Mouse (Mus musculus) forebrain, embryonic 11.5 days (tissue): Measurements from ENCODE around the gene Dnajc2. TPM values are rescaled to one million over a fixed set of nuclear protein-coding genes. Genes with fewer than 3 reads are reported as not detected.

Source experiments
- ATAC-seq: fragments of 200-750 bp; cut with Nextera tagmentation; replicated peaks from 2 replicates; pipeline ENCODE4 v1.8.0; 2017; ENCODE audit warnings: moderate TSS enrichment; ENCODE audit not compliant: low FRiP score
- DNase-seq: peaks from one replicate; pipeline ENCODE4 v3.0.0-alpha.2; 2017; ENCODE audit warnings: low spot score
- H3K27ac ChIP-seq: fragments of 300-500 bp; sonication (generic); 2 replicates; pipeline ENCODE4 v1.5.1; 2014; ENCODE audit warnings: low read depth, low read length
- H3K27me3 ChIP-seq: fragments of 300-500 bp; sonication (generic); 2 replicates; pipeline ENCODE4 v1.6.1; 2014; ENCODE audit warnings: mild to moderate bottlenecking, low read length, mixed read lengths; ENCODE audit not compliant: control insufficient read depth, insufficient read depth
- H3K36me3 ChIP-seq: fragments of 300-500 bp; sonication (generic); 2 replicates; pipeline ENCODE4 v1.6.1; 2014; ENCODE audit warnings: mild to moderate bottlenecking, low read length, moderate library complexity, mixed read lengths; ENCODE audit not compliant: control insufficient read depth, insufficient read depth
- H3K4me1 ChIP-seq: fragments of 300-500 bp; sonication (generic); replicated peaks from 2 replicates; pipeline ENCODE4 v1.6.1; 2014; ENCODE audit warnings: low read length, mixed read lengths; ENCODE audit not compliant: control insufficient read depth, insufficient read depth
- H3K4me2 ChIP-seq: fragments of 300-500 bp; sonication (generic); 2 replicates; pipeline ENCODE4 v1.6.1; 2014; ENCODE audit warnings: low read depth, mild to moderate bottlenecking, low read length, moderate library complexity, mixed read lengths; ENCODE audit not compliant: severe bottlenecking
- H3K4me3 ChIP-seq: fragments of 300-500 bp; sonication (generic); 2 replicates; pipeline ENCODE4 v1.5.1; 2014; ENCODE audit warnings: low read depth, low read length
- H3K9ac ChIP-seq: fragments of 300-500 bp; sonication (generic); 2 replicates; pipeline ENCODE4 v1.6.1; 2014; ENCODE audit warnings: low read length
- H3K9me3 ChIP-seq: fragments of 300-500 bp; sonication (generic); 2 replicates; pipeline ENCODE4 v1.6.1; 2016; ENCODE audit warnings: low read length, mixed read lengths; ENCODE audit not compliant: control insufficient read depth
- WGBS: fragments of 180-500 bp; shearing (Covaris S2); extraction: QIAGEN DNeasy Blood & Tissue Kit; methylation state at CpG from one replicate; pipeline ENCODE4 v1.1.7; 2014; 5-methylcytosine and 5-hydroxymethylcytosine counted together
- polyA plus RNA-seq: library from polyadenylated mRNA; unstranded; fragments of >200 nt; fragmentation: Nextera tagmentation; extraction: Ambion mirVana; gene quantifications from 2 replicates; pipeline ENCODE4 v1.2.1, GENCODE M21; 2014

Dnajc2 gene
- 102 TPM in 2 replicates for polyA plus RNA-seq

GRCm38 (mm10) chr5:21785053-21785452 lies at the start of gene Dnajc2, which contains the start of gene Psmc2:
Gene Dnajc2, minus strand, starts transcription at chr5:21785251.
Gene Psmc2, plus strand, starts transcription at chr5:21785283.
- Histone ChIP-seq H3K36me3 (peaks cover 11% of the 10 kb centered on the region; the same call in 1 of the 2 replicates), H3K9me3 (no peaks in the 10 kb centered on the region), H3K4me3 (peak within 1 kb of the TSS; percentile 90), H3K27me3 (no peaks in the 10 kb centered on the region), H3K9ac (peak within 1 kb of the TSS; percentile 84), H3K4me2 (peak within 1 kb of the TSS; percentile 89), H3K4me1 (peaks cover 4% of the 10 kb centered on the region; the same call in 1 of the 2 replicates), H3K27ac (peak within 1 kb of the TSS; percentile 81)
- ATAC-seq (peak; percentile 95), DNase-seq (peak; percentile 94)
- WGBS, result under 1% methylated on average over 36 of the region's 37 CpGs

DNA sequence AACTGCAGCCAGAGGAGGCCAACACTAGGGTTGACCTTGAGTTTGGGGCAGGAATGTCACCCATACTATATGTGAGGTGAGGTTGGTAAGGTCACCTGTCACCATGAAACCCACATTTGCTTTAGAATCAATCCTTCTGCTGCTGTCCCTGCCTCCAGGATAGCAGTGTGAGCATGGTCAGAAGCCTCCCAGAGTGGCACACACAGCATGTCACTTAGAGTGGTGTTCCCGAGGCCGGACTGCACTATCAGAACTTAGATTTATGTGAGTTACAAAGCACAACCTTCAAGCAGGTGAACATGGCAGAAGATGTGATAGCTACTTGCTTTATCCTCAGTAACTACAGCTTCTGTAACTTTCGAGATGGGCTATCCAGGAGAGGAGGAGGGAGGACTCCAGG lies 46.7 kb upstream of the Dnajc2 start:
- Histone ChIP-seq H3K9ac (no peak overlapping the region), H3K4me2 (no peak overlapping the region), H3K27ac (no peak overlapping the region), H3K9me3 (no peaks in the 10 kb centered on the region), H3K4me1 (no peaks in the 10 kb centered on the region), H3K36me3 (no peaks in the 10 kb centered on the region), H3K27me3 (no peaks in the 10 kb centered on the region), H3K4me3 (no peak overlapping the region)
- no peak for ATAC-seq
- DNase-seq, result no peak
- 89% methylated on average over 3 of the region's 3 CpGs for WGBS

GRCm38 (mm10) chr5:21828855-21829254 lies 43.8 kb upstream of the Dnajc2 start:
- DNase-seq (no peak), ATAC-seq (no peak)
- H3K4me3 ChIP-seq, result no peak overlapping the region

GRCm38 (mm10) chr5:21827643-21828042 lies 42.6 kb upstream of the Dnajc2 start:
- Histone ChIP-seq H3K27ac (no peak overlapping the region), H3K4me2 (no peak overlapping the region), H3K4me3 (no peak overlapping the region), H3K27me3 (no peaks in the 10 kb centered on the region), H3K4me1 (0 out of 2 replicates have a peak, but pooled peaks cover 4% of the 10 kb centered on the region), H3K36me3 (no peaks in the 10 kb centered on the region), H3K9ac (no peak overlapping the region), H3K9me3 (no peaks in the 10 kb centered on the region)
- WGBS, result 28% methylated on average over 6 of the region's 6 CpGs
- ATAC-seq, result no peak
- no peak for DNase-seq

More at GRCm38 (mm10) chr5:21828855-21829254, 43.8 kb upstream of the Dnajc2 start:
- Histone ChIP-seq H3K27ac (no peak overlapping the region), H3K4me2 (no peak overlapping the region), H3K27me3 (no peaks in the 10 kb centered on the region), H3K9ac (no peak overlapping the region), H3K36me3 (no peaks in the 10 kb centered on the region), H3K9me3 (no peaks in the 10 kb centered on the region), H3K4me1 (0 out of 2 replicates have a peak, but pooled peaks cover 4% of the 10 kb centered on the region)
- 76% methylated on average over 4 of the region's 4 CpGs for WGBS

GRCm38 (mm10) chr5:21826370-21826769 lies 41.3 kb upstream of the Dnajc2 start:
- Histone ChIP-seq H3K9me3 (no peaks in the 10 kb centered on the region), H3K4me3 (no peak overlapping the region), H3K4me2 (no peak overlapping the region), H3K36me3 (no peaks in the 10 kb centered on the region), H3K27ac (no peak overlapping the region), H3K9ac (no peak overlapping the region), H3K27me3 (no peaks in the 10 kb centered on the region), H3K4me1 (0 out of 2 replicates have a peak, but pooled peaks cover 4% of the 10 kb centered on the region)
- ATAC-seq, result peak; percentile 58; the same call in 1 of the 2 replicates
- WGBS, result 13% methylated on average over 7 of the region's 7 CpGs
- DNase-seq, result no peak

DNA sequence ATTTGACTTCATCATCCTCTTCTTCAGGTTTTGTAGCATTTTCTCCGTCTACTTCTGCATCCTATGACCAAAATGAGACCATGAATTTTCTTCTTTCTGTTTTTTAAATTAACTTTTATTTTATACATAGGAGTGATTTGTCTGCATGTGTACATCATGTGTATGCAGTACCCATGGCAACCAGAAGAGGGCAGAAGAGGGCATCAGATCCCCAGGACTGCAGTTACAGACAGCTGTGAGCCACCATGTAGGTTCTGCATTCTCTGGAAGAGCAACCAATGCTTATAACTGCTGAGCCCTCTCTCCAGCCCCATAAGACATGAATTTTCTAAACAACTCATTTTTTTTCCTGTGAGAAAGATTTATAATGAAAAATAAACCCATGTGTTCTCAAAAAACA lies 28.9 kb upstream of the Dnajc2 start:
- H3K4me3 ChIP-seq, result no peak overlapping the region
- no peak overlapping the region for H3K27ac ChIP-seq
- ATAC-seq, result no peak
- DNase-seq, result peak; percentile 74
- WGBS, result 33% methylated on average over 1 of the region's 1 CpGs
- H3K4me2 ChIP-seq, result no peak overlapping the region
- H3K4me1 ChIP-seq, result no peaks in the 10 kb centered on the region
- H3K9me3 ChIP-seq, result no peaks in the 10 kb centered on the region
- H3K36me3 ChIP-seq, result no peaks in the 10 kb centered on the region
- H3K9ac ChIP-seq, result no peak overlapping the region
- no peaks in the 10 kb centered on the region for H3K27me3 ChIP-seq

- Histone ChIP-seq H3K27ac (no peak overlapping the region), H3K9me3 (no peaks in the 10 kb centered on the region), H3K36me3 (no peaks in the 10 kb centered on the region), H3K9ac (no peak overlapping the region), H3K4me1 (no peaks in the 10 kb centered on the region), H3K4me3 (no peak overlapping the region), H3K27me3 (no peaks in the 10 kb centered on the region), H3K4me2 (no peak overlapping the region)
- DNase-seq (no peak), ATAC-seq (no peak)
- 82% methylated on average over 10 of the region's 10 CpGs for WGBS
These were observed 25.9 kb upstream of the Dnajc2 start for GRCm38 (mm10) chr5:21810924-21811323.

GRCm38 (mm10) chr5:21804837-21805236 lies 19.8 kb upstream of the Dnajc2 start:
- Histone ChIP-seq H3K9ac (no peak overlapping the region), H3K27ac (no peak overlapping the region), H3K36me3 (peaks cover 5% of the 10 kb centered on the region; the same call in 1 of the 2 replicates), H3K4me2 (no peak overlapping the region), H3K4me1 (no peaks in the 10 kb centered on the region), H3K9me3 (no peaks in the 10 kb centered on the region), H3K27me3 (no peaks in the 10 kb centered on the region), H3K4me3 (no peak overlapping the region)
- ATAC-seq, result no peak
- WGBS, result 89% methylated on average over 4 of the region's 4 CpGs
- no peak for DNase-seq

GRCm38 (mm10) chr5:21803691-21804188 lies 18.7 kb upstream of the Dnajc2 start:
- Histone ChIP-seq H3K27ac (no peak overlapping the region), H3K4me1 (no peaks in the 10 kb centered on the region), H3K9me3 (no peaks in the 10 kb centered on the region), H3K4me3 (no peak overlapping the region), H3K36me3 (peaks cover 10% of the 10 kb centered on the region; the same call in 1 of the 2 replicates), H3K27me3 (no peaks in the 10 kb centered on the region), H3K9ac (no peak overlapping the region), H3K4me2 (no peak overlapping the region)
- 84% methylated on average over 12 of the region's 12 CpGs for WGBS
- DNase-seq (no peak), ATAC-seq (no peak)
